Mouse (Mus musculus) kidney, embryonic 15.5 days (tissue): ENCODE measurements around the gene Pigv. TPM values are rescaled to one million over a fixed set of nuclear protein-coding genes. Genes with fewer than 3 reads are reported as not detected.
A peak's percentile ranks its signal among the peaks of the same experiment; 100 is the strongest.

ENCODE experiments used
- ATAC-seq: fragments of 200-750 bp; cut with Nextera tagmentation; replicated peaks from 2 replicates; pipeline ENCODE4 v1.8.0; 2017; ENCODE audit warnings: moderate TSS enrichment; ENCODE audit not compliant: low FRiP score
- H3K27ac ChIP-seq: fragments of 300-500 bp; sonication (generic); 2 replicates; pipeline ENCODE4 v1.5.1; 2015; ENCODE audit warnings: mild to moderate bottlenecking, inconsistent platforms
- H3K27me3 ChIP-seq: fragments of 300-500 bp; sonication (generic); 2 replicates; pipeline ENCODE4 v1.6.1; 2015; ENCODE audit warnings: inconsistent platforms
- H3K36me3 ChIP-seq: fragments of 300-500 bp; sonication (generic); 2 replicates; pipeline ENCODE4 v1.6.1; 2015; ENCODE audit warnings: inconsistent platforms
- H3K4me1 ChIP-seq: fragments of 300-500 bp; sonication (generic); 2 replicates; pipeline ENCODE4 v1.6.1; 2015; ENCODE audit warnings: inconsistent platforms
- H3K4me2 ChIP-seq: fragments of 300-500 bp; sonication (generic); 2 replicates; pipeline ENCODE4 v1.6.1; 2015; ENCODE audit warnings: moderate library complexity, mild to moderate bottlenecking, inconsistent platforms
- H3K4me3 ChIP-seq: fragments of 300-500 bp; sonication (generic); replicated peaks from 2 replicates; pipeline ENCODE4 v1.5.1; 2015; ENCODE audit warnings: mild to moderate bottlenecking, inconsistent platforms
- H3K9ac ChIP-seq: fragments of 300-500 bp; sonication (generic); 2 replicates; pipeline ENCODE4 v1.6.1; 2015; ENCODE audit warnings: mild to moderate bottlenecking, inconsistent platforms
- H3K9me3 ChIP-seq: fragments of 300-500 bp; sonication (generic); replicated peaks from 2 replicates; pipeline ENCODE4 v1.6.1; 2016; ENCODE audit warnings: inconsistent platforms
- WGBS: fragments of 180-500 bp; shearing (Covaris S2); methylation state at CpG from one replicate; pipeline ENCODE4 v1.1.7; 2015; ENCODE audit warnings: mixed read lengths; 5-methylcytosine and 5-hydroxymethylcytosine counted together
- polyA plus RNA-seq: library from polyadenylated mRNA; unstranded; fragments of >200 nt; fragmentation: Nextera tagmentation; extraction: Ambion mirVana; gene quantifications from 2 replicates; pipeline ENCODE4 v1.2.1, GENCODE M21; 2015

Pigv gene
- 19.9 and 20.2 TPM in 2 replicates for polyA plus RNA-seq

DNA sequence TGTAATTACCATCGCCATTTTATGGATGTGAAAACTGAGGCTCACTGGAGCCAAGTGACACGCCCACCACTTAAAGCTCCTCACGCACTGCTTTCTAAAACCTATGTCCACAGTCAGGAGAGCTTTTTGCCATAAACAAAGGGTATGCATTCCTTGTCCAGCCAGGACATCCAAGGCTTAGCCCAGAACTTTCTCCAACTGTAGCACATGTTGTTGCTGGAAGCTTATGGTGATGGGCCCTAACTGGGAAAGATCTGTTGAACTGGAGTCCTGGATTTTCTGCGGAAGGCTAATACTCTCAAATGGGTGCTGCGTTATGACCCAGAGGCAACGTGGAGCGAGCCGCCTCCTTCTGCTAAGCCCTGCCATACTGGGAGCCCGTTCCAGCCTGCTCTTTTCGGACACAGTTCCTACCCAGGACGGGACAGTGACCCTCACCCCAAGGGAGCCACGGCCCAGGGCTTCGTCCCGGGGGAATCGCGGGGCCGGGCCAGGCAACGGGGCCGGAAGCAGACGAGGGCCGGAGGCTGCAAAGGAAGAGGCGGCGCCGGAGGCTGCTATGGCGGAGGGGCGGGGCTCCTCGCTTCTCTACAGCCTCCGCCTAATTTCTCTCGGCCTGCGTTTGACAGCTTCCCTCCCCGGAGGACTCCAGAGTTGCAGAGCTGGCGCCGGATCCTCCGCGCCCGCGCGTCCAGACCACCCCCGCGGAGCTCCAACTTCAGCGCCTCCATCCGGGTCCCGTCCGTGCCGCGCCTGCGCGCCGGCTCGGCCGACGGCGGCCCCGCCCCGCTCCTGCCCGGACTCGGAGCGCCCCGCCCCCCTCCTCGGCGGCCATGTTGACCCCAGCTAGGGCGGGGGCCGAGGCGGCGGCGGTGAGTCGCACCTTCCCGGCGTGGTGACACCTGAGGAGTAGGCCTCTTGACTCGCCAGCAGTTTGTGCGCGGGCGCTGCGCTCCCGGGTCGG, at the start of gene Pigv:
Gene Pigv, minus strand, starts transcription at position 767 of the 964 bp plus-strand sequence.
- H3K27ac ChIP-seq: peak within 1 kb of the TSS; percentile 100
- no peaks in the 10 kb centered on the region for H3K27me3 ChIP-seq
- under 1% methylated on average over 75 of the region's 76 CpGs for WGBS
- H3K4me2 ChIP-seq: peak within 1 kb of the TSS; percentile 82
- peak within 1 kb of the TSS; percentile 82 for H3K4me3 ChIP-seq
- peak within 1 kb of the TSS; percentile 74 for H3K9ac ChIP-seq
- H3K9me3 ChIP-seq: no peaks in the 10 kb centered on the region
- peaks cover 11% of the 10 kb centered on the region; the same call in 1 of the 2 replicates for H3K36me3 ChIP-seq
- peak; percentile 89 for ATAC-seq
- peaks cover 65% of the 10 kb centered on the region for H3K4me1 ChIP-seq

DNA sequence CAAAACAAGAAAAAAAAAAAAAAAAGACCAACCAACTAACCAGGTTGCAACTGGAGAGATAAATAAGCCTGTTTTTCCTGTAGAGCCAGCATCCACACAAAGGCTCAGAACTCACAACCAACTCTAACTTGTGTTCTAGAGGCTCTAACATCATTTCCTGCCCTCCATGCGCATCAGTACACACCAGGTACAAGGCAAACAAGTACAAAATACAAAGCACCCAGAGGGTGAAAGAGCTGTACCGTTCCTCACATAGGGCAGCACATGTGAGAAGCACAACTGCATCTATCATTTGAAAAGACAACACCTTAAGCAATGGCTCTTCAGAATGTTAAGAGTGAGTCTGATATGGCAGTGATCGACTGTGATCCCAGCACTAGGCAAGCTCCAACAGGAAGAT, 47.3 kb upstream of the Pigv start:
- WGBS: 89% methylated on average over 3 of the region's 3 CpGs
- Histone ChIP-seq H3K27me3 (no peaks in the 10 kb centered on the region), H3K4me1 (no peaks in the 10 kb centered on the region), H3K4me3 (no peak overlapping the region), H3K9me3 (no peaks in the 10 kb centered on the region), H3K4me2 (no peak overlapping the region), H3K36me3 (peaks cover 90% of the 10 kb centered on the region), H3K9ac (no peak overlapping the region), H3K27ac (no peak overlapping the region)
- ATAC-seq: no peak

DNA sequence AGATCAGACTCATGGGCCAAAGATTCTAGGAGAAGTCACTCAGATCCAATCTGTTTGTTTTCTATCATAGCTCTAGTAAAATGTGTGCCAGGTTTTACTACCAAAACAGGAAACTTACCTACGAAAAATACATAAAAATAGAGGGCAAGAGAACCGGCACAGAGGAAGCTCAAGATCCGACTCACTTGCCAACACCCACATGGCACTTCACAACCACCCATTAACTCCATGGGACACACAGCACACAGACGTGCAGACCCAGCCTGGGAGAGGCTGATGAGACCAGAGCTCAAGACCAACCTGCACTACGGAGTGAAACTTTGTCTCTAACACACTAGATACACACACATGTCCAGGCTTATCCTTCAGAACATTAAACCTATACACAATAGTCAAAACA, 40.3 kb upstream of the Pigv start:
- Histone ChIP-seq H3K9me3 (no peaks in the 10 kb centered on the region), H3K27me3 (no peaks in the 10 kb centered on the region), H3K4me3 (no peak overlapping the region), H3K4me2 (no peak overlapping the region), H3K4me1 (peaks cover 24% of the 10 kb centered on the region), H3K27ac (no peak overlapping the region), H3K9ac (no peak overlapping the region), H3K36me3 (peaks cover 84% of the 10 kb centered on the region)
- 72% methylated on average over 5 of the region's 5 CpGs for WGBS
- no peak for ATAC-seq

DNA sequence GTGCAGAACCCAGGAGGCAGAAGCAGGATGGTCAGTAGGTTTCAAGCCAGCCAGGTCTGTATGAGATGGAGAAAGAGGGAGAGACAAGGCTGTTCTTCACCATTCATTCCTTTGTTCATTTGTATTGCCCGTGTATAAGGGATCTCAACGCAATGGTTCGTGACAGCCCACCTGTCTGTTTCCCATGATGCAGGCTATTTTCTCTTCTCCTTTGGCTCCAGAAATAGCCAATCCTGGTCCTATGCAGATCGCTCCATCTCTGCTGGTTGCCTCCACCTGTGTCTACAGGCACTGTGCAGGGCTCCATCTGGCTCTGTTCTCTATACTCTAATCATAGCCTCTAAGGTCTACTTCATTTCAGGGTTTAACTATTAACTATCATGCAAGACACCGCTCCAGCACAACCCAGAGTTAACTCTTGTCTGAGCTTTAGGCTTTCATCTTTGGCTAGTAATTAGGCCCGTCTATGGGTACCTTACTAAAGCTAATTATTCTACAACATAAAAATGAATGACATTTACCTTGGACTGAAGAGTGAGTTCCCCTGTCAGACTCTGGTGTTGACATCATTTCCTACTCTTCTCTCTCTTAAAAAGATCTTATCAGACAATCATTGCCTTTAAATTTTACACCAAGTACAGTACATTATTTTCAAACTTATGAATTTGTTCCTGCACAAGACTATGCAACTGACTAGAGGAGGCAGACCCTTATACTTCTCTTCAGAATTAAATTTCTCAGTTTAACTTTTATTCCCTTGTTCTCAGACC, 39.0 kb upstream of the Pigv start:
- H3K27ac ChIP-seq: no peak overlapping the region
- H3K9me3 ChIP-seq: no peaks in the 10 kb centered on the region
- no peaks in the 10 kb centered on the region for H3K27me3 ChIP-seq
- WGBS: 76% methylated on average over 6 of the region's 6 CpGs
- H3K4me1 ChIP-seq: peaks cover 37% of the 10 kb centered on the region
- no peak overlapping the region for H3K4me2 ChIP-seq
- H3K36me3 ChIP-seq: peaks cover 83% of the 10 kb centered on the region
- no peak for ATAC-seq
- H3K4me3 ChIP-seq: no peak overlapping the region
- H3K9ac ChIP-seq: no peak overlapping the region

DNA sequence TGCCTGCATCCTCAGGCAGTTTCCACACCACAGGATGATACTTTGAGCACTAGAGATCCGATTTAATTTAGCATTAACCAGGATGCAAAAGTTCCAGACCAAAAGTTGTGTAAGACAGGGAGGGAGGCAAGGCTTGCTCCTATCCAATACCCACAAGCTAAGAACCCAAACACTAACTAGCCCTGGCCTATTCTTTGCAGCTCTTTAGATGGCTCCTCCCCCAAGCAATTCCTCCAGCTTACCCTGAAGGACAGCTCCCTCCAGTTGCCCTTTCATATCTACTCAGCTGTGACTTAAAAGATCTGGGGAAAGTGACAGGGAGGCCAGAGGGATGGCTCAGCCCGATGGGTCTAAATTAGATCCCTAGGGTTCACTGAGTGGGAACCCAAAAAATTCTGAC, 36.9 kb upstream of the Pigv start:
- Histone ChIP-seq H3K4me1 (peaks cover 51% of the 10 kb centered on the region), H3K27ac (no peak overlapping the region), H3K9me3 (no peaks in the 10 kb centered on the region), H3K4me3 (no peak overlapping the region), H3K36me3 (peaks cover 83% of the 10 kb centered on the region), H3K27me3 (no peaks in the 10 kb centered on the region), H3K9ac (no peak overlapping the region), H3K4me2 (no peak overlapping the region)
- ATAC-seq: 0 out of 2 replicates have a peak, but pooled peaks have one; percentile 56
- 56% methylated on average over 2 of the region's 2 CpGs for WGBS

DNA sequence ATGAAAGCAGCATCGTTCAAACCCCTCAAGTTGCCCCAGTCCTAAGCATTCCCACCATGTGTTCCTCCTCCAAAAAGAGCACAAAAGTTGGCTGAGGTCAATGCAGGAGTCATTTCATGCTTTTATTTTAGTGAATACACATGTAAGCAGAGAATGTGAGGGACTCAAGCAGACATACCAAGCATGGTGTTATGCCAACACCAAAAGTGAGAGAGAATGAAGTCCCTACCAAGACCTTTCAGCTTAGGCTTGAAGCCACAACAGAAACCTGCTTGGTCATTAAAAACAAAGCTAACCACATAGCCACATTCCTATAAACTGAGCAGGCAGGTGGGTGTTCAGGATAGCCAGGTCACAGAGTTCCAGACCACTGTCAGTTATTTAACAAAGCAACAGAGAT, 35.0 kb upstream of the Pigv start:
- no peak overlapping the region for H3K9ac ChIP-seq
- no peak for ATAC-seq
- no peak overlapping the region for H3K4me3 ChIP-seq
- H3K27ac ChIP-seq: peak overlapping the region; percentile 89
- H3K4me2 ChIP-seq: peak overlapping the region; percentile 5; the same call in 1 of the 2 replicates
- peaks cover 79% of the 10 kb centered on the region for H3K36me3 ChIP-seq
- no peaks in the 10 kb centered on the region for H3K27me3 ChIP-seq
- H3K9me3 ChIP-seq: no peaks in the 10 kb centered on the region
- peaks cover 51% of the 10 kb centered on the region for H3K4me1 ChIP-seq
- WGBS: 44% methylated on average over 1 of the region's 1 CpGs

DNA sequence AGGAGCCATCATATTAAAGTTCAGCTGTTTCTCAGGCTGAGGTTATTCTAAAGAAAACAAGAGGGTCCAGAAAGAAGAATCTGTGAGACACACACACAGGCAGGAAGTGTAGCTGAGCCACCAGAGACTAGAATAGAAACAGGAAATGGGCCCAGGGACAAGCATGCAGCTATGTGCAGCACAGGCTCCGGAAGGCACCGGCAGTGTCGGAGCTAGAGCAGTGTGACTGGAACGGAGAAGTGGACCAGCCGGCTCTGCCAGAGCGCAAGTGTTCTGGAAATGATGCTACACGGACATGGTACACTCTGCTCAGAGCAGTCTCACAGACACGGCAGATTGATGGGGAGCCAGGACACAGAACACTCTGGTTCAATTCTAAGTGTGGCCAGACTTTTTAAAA, 34.5 kb upstream of the Pigv start:
- WGBS: 34% methylated on average over 8 of the region's 8 CpGs

DNA sequence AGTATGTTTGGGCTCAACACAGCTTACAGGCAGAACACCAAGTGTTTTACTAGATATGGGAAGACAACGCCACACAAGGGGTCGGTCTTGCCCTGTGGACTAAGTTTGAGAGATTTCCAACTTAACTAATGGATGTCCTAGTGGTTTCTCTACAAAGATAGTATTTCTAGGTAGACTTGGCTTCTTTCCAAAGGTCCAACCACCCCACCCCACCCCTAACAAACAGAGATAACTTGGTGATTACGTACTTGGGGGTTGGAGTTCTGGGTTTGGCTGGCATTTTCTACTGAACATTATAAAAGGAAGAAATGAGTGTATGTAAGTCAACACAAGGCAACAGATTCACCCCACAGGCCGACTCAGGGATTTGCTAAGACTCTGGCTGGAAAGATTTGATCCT, 32.6 kb upstream of the Pigv start:
- Histone ChIP-seq H3K27ac (peak overlapping the region; percentile 89; the same call in 1 of the 2 replicates), H3K36me3 (peaks cover 85% of the 10 kb centered on the region), H3K9ac (no peak overlapping the region), H3K9me3 (no peaks in the 10 kb centered on the region), H3K4me2 (no peak overlapping the region), H3K4me1 (peaks cover 57% of the 10 kb centered on the region), H3K4me3 (no peak overlapping the region), H3K27me3 (no peaks in the 10 kb centered on the region)
- 78% methylated on average over 4 of the region's 4 CpGs for whole genome bisulfite sequencing
- ATAC-seq: no peak

More for the DNA sequence above, 34.5 kb upstream of the Pigv start:
- Histone ChIP-seq H3K36me3 (peaks cover 82% of the 10 kb centered on the region), H3K9ac (no peak overlapping the region), H3K4me3 (no peak overlapping the region), H3K4me2 (peak overlapping the region; percentile 27), H3K4me1 (peaks cover 49% of the 10 kb centered on the region), H3K27me3 (no peaks in the 10 kb centered on the region), H3K27ac (peak overlapping the region; percentile 89), H3K9me3 (no peaks in the 10 kb centered on the region)
- no peak; the same call in 1 of the 2 replicates for ATAC-seq

DNA sequence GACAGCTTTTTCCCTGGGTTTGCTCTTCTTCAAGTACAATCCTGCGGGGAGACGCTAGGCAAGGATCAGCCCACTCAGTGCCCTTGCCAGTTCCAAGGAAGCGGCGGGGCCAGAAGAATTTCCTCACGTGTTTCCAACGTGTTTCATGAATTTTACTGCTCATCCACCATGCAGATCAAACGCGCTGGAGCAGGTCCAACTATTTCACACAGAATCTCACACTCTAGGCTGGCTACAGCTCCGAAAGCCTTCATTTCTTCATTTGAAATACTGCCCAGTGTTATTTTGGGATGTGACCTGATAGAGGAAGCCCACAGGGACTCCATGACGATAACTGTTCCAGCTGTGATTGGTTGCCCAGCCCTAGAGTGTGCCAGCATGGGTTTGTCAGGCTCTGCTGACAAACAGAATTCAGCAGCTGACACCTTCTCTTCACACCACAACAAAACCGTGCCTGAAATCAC, 28.5 kb upstream of the Pigv start:
- 69% methylated on average over 11 of the region's 11 CpGs for WGBS
- Histone ChIP-seq H3K9ac (no peak overlapping the region), H3K27ac (0 out of 2 replicates have a peak overlapping the region, but pooled peaks have one; percentile 10), H3K27me3 (no peaks in the 10 kb centered on the region), H3K4me3 (no peak overlapping the region), H3K36me3 (peaks cover 93% of the 10 kb centered on the region), H3K4me2 (no peak overlapping the region), H3K4me1 (peaks cover 22% of the 10 kb centered on the region), H3K9me3 (no peaks in the 10 kb centered on the region)
- no peak for ATAC-seq

DNA sequence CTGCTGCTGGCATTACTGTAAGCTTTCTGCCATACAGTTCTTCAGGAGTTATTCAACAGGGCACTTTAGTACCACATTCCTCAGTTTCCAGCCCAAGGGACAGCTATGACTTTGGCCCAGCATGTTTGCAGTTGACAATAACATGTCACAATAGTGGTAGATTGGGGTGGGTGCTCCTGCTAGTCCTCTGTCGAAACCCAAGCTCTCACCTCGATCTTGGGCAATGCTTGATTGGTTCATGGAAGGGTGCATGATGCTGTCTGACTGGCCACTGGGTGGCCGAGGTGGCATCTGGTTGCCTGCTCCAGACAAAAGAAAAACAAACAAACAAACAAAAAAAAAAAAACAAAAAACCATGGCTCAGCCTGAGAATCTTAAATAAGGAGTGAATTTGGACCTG, 22.9 kb upstream of the Pigv start:
- H3K36me3 ChIP-seq: peaks cover 97% of the 10 kb centered on the region

DNA sequence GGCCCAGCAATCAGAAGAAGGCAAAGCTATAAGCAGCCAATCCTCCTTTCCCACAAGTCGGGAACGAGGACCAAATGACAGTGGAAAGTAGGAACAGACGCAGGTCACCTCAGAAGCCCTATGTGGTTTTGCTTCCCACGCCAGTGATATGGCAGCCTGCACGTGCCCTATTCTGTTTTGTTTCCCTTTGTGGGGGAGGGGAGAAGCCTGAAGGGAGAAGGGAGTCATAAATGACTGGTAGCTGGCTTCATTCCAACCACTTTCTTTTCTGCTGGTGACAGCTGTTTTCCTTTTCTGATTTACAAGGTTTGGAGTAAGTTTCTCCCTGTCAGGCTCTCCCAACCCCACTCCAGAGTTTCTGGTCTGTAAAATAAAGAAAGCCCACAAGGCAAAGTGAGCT, 17.8 kb upstream of the Pigv start:
- Histone ChIP-seq H3K9ac (no peak overlapping the region), H3K36me3 (peaks cover 100% of the 10 kb centered on the region), H3K4me3 (no peak overlapping the region), H3K27me3 (no peaks in the 10 kb centered on the region), H3K4me1 (peaks cover 43% of the 10 kb centered on the region), H3K9me3 (no peaks in the 10 kb centered on the region), H3K4me2 (no peak overlapping the region), H3K27ac (peak overlapping the region; percentile 34; the same call in 1 of the 2 replicates)
- 15% methylated on average over 5 of the region's 5 CpGs for WGBS
- ATAC-seq: peak; percentile 57; the same call in 1 of the 2 replicates

More for the DNA sequence above, 22.9 kb upstream of the Pigv start:
- ATAC-seq: no peak
- H3K4me3 ChIP-seq: no peak overlapping the region
- WGBS: 76% methylated on average over 3 of the region's 3 CpGs
- H3K9me3 ChIP-seq: no peaks in the 10 kb centered on the region
- no peaks in the 10 kb centered on the region for H3K27me3 ChIP-seq
- H3K4me1 ChIP-seq: peaks cover 26% of the 10 kb centered on the region
- H3K9ac ChIP-seq: no peak overlapping the region
- H3K27ac ChIP-seq: no peak overlapping the region
- no peak overlapping the region for H3K4me2 ChIP-seq
